Comparison of ENCODE assay signal across 13 mouse cellular contexts in the genomic region with DNA sequence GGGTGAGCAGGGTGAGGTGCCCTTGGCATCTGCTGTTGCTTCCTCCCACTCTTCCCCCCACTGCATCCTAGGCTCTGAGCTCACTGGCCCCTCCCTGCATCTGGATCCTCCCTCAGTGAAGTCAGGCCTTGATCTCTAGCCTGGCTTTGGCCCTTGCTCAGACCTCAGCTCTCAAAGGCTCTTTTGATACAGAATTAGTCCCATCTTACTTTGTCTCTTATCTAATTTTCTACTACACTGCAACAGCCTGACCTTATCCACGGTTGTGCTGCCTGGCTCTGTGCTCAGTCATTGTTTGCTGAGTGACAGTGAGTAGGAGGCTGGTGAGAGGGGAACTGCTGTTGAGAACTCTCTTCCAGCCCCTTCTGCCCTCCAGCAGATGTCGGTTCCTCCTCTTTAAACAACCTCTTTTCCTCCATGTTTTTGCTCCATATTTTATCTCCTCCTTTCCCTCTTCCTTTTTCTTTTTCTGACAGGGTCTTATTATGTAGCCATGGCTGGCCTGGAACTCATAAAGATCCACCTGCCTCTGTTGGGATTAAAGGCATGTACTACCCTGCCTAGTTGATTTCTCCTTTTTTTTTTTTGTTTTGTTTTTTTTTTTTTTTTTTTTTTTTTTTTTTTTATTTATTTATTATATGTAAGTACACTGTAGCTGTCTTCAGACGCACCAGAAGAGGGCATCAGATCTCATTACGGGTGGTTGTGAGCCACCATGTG. TPM values are rescaled to one million over a fixed set of nuclear protein-coding genes. Genes with fewer than 3 reads are reported as not detected.
DNase-seq lines count a peak whose midpoint lies in the region; ATAC-seq lines count a peak whose summit lies in the region.
"Had no signal": no experiment of that assay in that cellular context is flagged by ENCODE, and none has a peak within 500 bp of the region (broad histone marks: within the 10 kb centered on the region; RNA-seq: fewer than 3 reads in every experiment).

No protein-coding gene starts in this region.

- peak overlapping the region; percentile 51 for H3K27ac ChIP-seq in embryonic facial prominence, embryonic 10.5 days (replicated peaks)
- H3K27ac ChIP-seq: forebrain, embryonic 10.5 days; macrophage had no signal

- no peaks in the 10 kb centered on the region for H3K9me3 ChIP-seq in embryonic facial prominence, embryonic 10.5 days
- H3K9me3 ChIP-seq: forebrain, embryonic 10.5 days had no signal

- DNase-seq in frontal cortex, postnatal 36 days (ENCODE audit: low spot score in 2 of 2), result no peak
- DNase-seq in layer of hippocampus, adult 9-11 months, result peak; percentile 34
- no peak for DNase-seq in layer of hippocampus, postnatal 25 days (ENCODE audit: extremely low spot score in 1 of 2, low spot score in 1 of 2)
- DNase-seq in embryonic facial prominence, embryonic 10.5 days (ENCODE audit: low spot score), result no peak
- DNase-seq in urinary bladder, adult 18-20 months (ENCODE audit: low spot score in 2 of 2), result no peak
- DNase-seq in layer of hippocampus, postnatal 14 days (ENCODE audit: low spot score in 2 of 2), result no peak
- DNase-seq: kidney, postnatal 10 days; right cerebral cortex, postnatal 14 days had no signal

- no peaks in the 10 kb centered on the region for H3K27me3 ChIP-seq in embryonic facial prominence, embryonic 10.5 days (replicated peaks; ENCODE audit: low read depth, poor library complexity, severe bottlenecking)

- H3K4me3 ChIP-seq in embryonic facial prominence, embryonic 10.5 days, result no peak overlapping the region
- H3K4me3 ChIP-seq: forebrain, embryonic 10.5 days had no signal

- ATAC-seq in frontal cortex, adult (ENCODE audit: low TSS enrichment), result peak; percentile 46; the same call in 1 of the 2 replicates
- ATAC-seq in megakaryocyte-erythroid progenitor cell, adult 5-6 weeks (replicated peaks; ENCODE audit: low FRiP score, low TSS enrichment, poor library complexity, severe bottlenecking), result peak; percentile 85
- ATAC-seq: hindbrain, embryonic 16.5 days had no signal

- 36% methylated on average over 3 of the region's 4 CpGs for WGBS in embryonic facial prominence, embryonic 10.5 days

- peaks cover 11% of the 10 kb centered on the region for H3K4me1 ChIP-seq in embryonic facial prominence, embryonic 10.5 days

- peaks cover 17% of the 10 kb centered on the region for H3K36me3 ChIP-seq in embryonic facial prominence, embryonic 10.5 days (replicated peaks)

RNA-seq across cellular contexts. Expression of gene Sgsm3, which starts 23.0 kb away (rescaled TPM):
- 10 to 100 TPM; 72.8 to 73.7 TPM for total RNA-seq in layer of hippocampus, postnatal 25 days (2021)
- 30.8 and 32.0 TPM in 2 replicates for polyA plus RNA-seq in embryonic facial prominence, embryonic 10.5 days (2016; fragmentation: Nextera tagmentation; extraction: Ambion mirVana)
- total RNA-seq in megakaryocyte-erythroid progenitor cell, adult 5-6 weeks (2014; fragmentation: Nextera tagmentation), result 15.8 and 26.9 TPM in 2 replicates
- total RNA-seq in megakaryocyte-erythroid progenitor cell, adult 5-6 weeks (2017), result 43.5 and 57.1 TPM in 2 replicates
- 10 to 100 TPM; 65.3 to 71.1 TPM for total RNA-seq in layer of hippocampus, postnatal 14 days (2021)

RNA-seq across cellular contexts. Expression of gene Adsl, which starts 52.3 kb away (rescaled TPM):
- total RNA-seq in layer of hippocampus, postnatal 25 days (2021), result 10 to 100 TPM; 28.2 to 29.7 TPM
- polyA plus RNA-seq in embryonic facial prominence, embryonic 10.5 days (2016; fragmentation: Nextera tagmentation; extraction: Ambion mirVana), result 215 and 230 TPM in 2 replicates
- total RNA-seq in megakaryocyte-erythroid progenitor cell, adult 5-6 weeks (2014; fragmentation: Nextera tagmentation), result 81.2 and 81.5 TPM in 2 replicates
- 197 and 210 TPM in 2 replicates for total RNA-seq in megakaryocyte-erythroid progenitor cell, adult 5-6 weeks (2017)
- total RNA-seq in layer of hippocampus, postnatal 14 days (2021), result 10 to 100 TPM; 27.4 to 30.1 TPM
